Mouse (Mus musculus) stomach, postnatal 0 days (tissue): ENCODE measurements around the gene Igbp1.

Experiments used
- CTCF ChIP-seq: IDR thresholded peaks from 2 replicates; pipeline ENCODE4 v1.5.1; 2016; ENCODE audit warnings: antibody characterized with exemption, low read depth, mild to moderate bottlenecking, moderate library complexity
- EP300 ChIP-seq: optimal IDR thresholded peaks from 2 replicates; pipeline ENCODE3; 2016; ENCODE audit warnings: antibody characterized with exemption

DNA sequence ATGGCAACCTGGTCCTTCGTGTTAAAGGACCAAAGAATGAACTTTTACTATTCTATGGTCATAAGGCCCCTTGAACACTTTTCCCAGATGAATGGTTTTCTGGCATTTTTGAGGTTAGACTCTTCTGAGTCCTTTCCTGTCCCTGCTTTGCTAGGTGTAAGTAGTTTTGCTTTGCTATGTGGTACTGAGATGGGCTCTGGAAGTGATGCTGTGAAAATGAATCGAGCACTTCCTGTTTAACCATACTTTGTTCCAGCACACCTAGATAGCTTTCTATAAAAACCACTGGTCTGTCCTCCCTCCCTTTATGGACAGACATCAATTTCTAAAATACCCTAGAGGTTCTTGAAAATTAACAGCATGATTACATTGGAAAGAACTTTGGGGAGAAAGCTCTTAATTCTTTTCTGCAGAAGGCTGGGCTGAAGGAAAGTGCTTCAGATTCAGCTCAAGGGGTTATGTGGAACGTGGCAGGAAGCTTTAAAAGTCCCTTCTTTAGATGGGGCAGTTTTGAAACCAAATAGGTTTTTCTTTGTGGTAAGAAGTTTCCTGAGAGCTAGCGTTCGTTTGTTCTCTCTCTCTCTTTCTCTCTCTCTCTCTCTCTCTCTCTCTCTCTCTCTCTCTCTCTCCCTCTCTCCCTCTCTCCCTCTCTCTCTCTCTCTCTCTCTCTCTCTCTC is 10.2 kb downstream of the Igbp1 start:
- TF ChIP-seq CTCF, result no peak
- no peak for TF ChIP-seq EP300
